Mouse (Mus musculus) layer of hippocampus, postnatal 10 days (tissue): ENCODE measurements around the gene Tcf25. TPM values are rescaled to one million over a fixed set of nuclear protein-coding genes. Genes with fewer than 3 reads are reported as not detected.
"Not testable (repeated sequence)": the region's sequence is repeated elsewhere in the genome, so short reads cannot be mapped to it uniquely, and the experiment has no call there.

Experiments
- DNase-seq, 2 experiments: peaks; one replicate each; pipeline ENCODE4 v3.0.0; 2021; ENCODE audit warnings: low spot score in 2 of 2
- total RNA-seq, 2 experiments: library from RNA; stranded (reverse); gene quantifications; 2 replicates each; pipeline ENCODE4 v1.2.3; 2021

Gene Tcf25
- total RNA-seq, 2 experiments from 2014 or later, result 439 to 445 TPM

DNA sequence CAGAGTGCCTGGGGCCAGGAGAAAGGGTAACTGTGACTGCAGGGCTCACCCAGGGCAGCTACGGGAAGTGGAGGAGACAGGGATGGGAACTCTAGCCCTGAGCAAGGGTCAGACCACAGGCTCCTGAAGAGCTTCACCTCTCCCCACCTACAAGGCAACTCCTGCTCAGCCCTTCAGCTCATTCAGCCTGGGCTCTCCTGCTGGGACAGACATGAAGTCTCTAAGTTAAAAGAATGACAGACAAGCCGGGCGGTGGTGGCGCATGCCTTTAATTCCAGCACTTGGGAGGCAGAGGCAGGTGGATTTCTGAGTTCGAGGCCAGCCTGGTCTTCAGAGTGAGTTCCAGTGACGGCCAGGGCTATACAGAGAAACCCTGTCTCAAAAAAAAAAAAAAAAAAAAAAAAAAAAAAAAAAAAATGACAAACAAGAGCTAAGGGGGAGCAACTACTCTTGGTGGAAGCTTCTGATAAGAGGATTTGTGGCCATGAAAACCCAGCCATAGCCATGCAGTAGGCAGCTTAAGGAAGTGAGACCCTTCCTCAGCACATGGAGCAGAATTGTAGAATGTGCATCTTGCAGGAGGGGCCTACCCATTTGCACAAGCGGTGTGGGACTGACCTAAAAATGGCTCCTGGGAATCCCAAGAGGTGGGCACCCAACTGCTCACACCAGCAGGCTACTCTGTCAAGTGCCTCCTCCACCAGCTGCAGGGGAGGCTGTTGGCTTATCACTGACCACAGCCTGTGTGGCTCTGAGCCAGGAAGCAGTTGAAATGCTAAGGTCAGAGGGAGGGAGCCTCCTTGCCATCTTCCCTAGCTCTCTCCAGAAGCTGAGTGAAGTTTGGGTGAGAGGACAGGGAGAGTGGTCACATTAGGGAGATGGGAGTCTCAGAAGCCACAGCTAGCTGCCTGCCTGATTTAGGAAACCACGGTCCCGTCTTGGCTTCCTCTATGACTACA, 35.3 kb downstream of the Tcf25 start:
- DNase-seq, result no peak

DNA sequence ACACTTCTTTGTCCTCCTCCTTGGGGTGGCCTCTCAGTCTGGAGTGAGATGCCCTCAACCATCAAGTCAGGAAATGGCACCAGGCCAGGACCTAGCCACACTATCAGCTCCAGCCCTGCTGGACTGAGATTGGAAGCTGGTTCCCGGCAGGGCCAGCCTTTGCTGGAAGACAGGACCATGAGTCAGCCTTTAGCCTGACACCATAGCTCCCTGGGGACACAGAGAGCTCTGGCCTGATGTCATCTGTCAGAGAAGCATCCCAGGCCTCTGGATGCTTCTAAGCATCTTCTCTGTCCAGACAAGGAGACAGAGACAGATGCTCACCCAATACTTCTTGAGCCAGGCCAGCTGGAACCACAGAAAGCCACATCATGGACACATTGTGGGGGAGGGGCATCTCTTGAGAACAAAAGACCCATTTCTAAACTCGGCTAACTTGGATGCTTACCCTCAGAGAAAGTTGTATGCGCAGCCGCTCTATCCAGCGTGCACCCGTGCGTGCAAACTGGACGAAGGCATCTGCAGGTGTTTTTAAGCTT, 36.6 kb downstream of the Tcf25 start:
- DNase-seq, result peak in 1 of 2 experiments; percentile 41

DNA sequence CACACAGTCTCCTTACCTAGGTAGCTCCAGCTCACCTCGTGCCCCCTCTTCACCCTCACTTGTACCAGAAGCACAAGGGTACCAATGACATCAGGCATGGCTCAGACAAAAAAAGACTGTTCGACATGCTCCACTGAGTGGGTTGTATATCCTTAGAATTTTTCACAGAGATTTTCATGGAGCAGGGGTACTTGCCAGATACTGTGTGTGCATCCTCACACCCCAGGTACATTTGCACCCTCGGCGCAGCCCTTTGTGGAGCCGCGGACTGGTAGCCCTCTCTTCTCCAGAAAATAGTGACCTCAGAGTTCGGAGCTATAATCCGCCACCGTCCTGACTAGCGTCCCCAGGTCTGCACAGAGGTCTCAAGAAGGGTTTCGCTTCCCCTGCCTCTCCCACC, 37.2 kb downstream of the Tcf25 start:
- DNase-seq, result no peak

DNA sequence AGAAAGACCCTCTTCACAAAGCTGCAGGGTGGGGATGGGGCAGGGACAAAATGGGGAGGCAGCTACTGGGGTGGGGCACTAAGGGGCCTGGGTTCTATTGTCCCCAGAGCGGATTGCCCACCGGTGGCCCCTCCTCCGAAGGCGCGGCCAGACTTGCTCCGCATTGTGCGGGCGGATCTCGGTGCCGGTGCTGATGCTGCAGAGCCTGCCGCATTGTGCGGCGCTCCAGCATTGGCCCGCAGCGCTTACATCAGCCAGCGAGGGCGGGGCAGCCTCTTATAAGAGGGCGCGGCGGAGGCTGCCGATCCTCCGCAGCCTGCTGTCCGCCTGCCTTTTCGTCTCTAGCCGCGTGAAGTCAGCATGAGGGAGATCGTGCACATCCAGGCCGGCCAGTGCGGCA, 37.7 kb downstream of the Tcf25 start, which contains the start of gene Tubb3:
Tubb3 (plus strand) TSS at position 179 of the 400 bp plus-strand sequence.
- DNase-seq, result peak; percentile 78 to 90

DNA sequence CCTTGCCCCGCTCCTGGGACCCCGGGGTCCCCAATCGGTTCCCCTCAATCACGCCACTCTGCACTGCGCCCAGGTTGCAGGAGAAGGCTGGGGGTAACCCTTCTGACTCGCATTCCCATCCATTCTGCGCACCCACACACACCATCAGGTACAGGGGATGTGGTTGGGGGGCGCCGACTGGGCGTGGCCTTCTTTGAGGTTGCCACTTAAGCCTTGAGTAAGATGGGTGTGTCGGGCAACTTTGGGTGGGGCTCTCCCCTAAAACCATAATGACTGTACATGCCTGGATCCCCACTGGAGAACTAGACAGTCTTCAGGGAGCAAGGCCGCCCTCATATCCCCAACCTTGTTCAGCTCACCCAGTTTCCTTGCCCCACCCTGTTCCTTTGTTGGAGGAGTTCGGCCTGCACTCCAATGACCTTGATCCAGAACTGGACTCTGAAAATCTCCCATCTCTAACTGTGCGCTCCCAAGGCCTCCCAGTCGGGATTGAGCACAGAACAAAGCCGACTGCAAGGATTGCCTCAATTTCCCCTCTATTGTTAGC, 38.3 kb downstream of the Tcf25 start:
- DNase-seq, result peak in 1 of 2 experiments; percentile 50

DNA sequence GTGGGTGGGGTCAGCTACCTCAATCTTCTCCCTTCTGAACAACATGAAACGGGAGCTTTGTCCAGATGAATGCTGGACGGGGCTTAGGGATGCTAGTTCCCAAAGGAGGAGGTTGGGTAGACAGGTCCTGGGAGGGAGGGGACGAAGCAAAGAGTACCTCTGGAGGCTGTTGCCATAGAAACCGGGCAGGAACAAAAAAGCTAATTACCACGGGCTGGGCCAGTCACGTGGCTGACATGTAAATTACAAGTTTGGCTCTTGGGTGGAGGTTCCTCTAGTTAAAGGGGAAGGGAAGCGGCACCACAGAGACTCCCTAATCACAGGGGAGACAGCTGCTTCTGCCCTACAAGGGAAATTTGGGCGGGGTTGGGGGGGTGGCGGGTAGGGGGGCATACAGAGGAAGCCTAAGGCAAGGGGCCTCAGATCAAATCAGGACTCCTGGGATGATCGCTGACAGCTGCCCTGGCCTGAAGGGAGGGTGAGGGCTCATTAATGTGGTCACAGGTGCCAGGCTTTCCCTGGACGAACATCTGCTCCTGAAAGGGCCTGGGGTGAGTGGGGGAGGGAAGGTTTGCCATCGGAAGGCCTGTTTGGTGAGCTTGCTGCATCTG, 39.1 kb downstream of the Tcf25 start:
- DNase-seq, result peak; percentile 58 to 67

DNA sequence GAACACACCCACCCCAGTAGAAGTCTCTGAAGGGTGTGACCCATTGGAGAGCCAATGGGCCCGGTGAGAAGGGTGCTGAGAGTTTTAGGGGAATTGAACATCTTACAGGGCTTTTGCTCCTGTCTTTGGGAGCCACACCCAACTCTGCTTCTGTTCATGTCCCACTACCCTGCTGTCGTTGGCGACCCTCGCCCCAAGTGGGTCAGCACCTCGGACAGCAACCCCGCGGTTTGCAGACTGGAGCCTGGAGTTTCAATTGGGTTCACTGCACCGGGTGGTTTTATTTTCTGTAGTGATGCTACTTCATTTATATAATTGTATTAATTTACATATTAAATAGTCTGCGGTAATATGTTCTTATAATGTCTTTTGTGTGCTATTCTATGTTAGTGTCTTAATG, 40.7 kb downstream of the Tcf25 start:
- no peak for DNase-seq

DNA sequence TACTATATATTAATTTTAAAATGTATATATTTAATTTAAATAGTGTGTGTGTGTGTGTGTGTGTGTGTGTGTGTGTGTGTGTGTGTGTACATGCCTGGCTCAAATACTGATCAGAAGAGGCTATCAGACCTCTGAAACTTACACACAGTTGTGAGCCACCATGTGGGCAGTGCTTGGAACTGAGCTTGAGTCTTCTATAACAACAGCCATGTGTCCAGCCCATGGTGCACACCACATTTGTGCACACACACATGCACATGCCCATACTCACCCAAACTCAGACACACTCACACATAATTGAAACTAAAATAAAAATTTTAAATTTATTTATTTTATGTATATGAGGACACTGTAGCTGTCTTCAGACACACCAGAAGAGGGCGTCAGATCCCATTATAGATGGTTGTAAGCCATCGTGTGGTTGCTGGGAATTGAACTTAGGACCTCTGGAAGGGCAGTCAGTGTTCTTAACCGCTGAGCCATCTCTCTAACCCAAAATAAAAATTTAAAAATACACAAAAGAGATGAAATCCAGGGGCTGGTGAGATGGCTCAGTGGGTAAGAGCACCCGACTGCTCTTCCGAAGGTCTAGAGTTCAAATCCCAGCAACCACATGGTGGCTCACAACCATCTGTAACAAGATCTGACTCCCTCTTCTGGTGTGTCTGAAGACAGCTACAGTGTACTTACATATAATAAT, 41.6 kb downstream of the Tcf25 start:
- DNase-seq, result not testable (repeated sequence)

DNA sequence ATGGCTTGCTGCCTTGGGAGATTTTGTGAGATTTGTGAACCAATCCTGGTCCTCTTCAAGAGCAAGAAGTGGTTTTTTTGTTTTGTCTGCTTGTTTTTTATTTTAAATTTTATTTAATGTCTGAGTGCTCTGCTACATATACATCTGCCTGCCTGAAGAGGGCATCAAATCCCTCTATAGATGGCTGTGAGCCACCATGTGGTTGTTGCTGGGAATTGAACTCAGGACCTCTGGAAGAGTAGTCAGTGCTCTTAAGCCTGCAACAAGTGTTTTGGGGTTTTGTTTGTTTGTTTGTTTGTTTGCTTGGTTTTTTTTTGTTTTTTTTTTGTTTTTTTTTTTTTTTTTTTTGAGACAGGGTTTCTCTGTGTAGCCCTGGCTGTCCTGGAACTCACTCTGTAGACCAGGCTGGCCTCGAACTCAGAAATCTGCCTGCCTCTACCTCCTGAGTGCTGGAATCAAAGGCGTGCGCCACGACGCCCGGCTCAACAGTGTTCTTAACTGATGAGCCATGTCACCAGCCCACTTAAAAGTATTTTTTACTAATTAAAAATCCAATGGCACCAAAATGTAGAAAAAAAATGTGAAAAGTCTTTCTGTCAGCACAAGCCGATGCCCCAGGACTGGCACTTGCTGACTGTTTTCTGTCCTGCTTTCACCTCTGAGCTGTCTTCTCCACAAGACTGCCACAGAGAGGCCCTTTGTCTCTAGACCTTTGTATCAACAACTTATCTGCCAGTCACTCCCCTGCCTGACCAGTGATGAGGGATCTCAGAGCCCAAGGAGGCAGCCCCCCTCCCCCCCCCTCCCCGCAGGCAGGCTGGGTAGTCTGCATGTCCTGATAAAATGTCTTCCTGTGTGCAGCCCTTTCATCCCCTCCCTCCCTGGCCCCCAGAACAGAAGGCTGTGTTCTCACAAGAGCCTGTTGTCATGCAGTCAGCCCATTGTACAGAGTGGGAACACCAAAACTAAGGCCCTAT, 42.7 kb downstream of the Tcf25 start:
- DNase-seq, result no peak

DNA sequence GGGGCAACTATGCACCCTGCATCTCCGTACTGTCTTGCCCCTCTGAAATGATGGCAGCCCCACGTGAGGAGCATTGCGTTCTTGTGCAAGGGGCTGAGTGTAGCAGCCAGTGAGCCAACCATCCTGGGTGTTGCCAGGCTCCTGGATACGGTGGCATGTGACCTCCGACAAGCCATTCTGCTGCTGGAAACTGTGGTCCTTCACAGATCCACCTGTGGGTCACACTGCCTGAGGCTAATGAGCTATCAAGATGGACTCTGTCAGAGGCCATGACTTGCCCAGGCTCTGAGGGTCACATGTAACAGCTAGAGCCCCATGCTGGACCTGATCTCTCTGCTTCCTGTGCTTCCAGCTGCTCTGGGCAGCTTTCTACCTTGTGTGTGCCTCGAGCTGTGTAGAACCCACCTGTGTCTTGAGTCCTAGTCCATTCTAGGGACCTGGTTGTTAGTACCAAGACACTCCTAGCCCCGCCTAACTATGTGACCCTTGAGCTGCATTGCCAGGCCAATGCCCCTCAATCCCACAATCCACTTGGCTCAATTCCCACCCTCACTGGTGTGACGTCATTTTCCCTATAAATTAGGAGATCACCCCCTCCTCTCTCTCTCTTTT, 43.5 kb downstream of the Tcf25 start:
- DNase-seq, result no peak

DNA sequence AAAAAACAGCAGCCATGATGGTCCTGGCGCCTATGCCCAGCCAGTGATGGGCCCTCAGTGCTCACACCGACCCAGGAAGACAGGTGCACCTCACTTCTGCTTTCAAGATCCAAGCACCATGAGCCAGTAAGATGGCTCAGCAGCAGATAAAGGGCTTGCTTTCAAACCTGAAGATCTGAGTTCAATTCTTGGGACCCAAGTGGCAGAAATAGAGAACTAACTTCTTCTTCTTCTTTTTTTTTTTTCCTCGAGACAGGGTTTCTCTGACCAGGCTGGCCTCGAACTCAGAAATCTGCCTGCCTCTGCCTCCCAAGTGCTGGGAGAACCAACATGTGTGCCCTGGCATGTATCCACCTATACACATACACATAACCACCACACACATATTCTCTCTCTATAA, 46.2 kb downstream of the Tcf25 start:
- DNase-seq, result no peak

DNA sequence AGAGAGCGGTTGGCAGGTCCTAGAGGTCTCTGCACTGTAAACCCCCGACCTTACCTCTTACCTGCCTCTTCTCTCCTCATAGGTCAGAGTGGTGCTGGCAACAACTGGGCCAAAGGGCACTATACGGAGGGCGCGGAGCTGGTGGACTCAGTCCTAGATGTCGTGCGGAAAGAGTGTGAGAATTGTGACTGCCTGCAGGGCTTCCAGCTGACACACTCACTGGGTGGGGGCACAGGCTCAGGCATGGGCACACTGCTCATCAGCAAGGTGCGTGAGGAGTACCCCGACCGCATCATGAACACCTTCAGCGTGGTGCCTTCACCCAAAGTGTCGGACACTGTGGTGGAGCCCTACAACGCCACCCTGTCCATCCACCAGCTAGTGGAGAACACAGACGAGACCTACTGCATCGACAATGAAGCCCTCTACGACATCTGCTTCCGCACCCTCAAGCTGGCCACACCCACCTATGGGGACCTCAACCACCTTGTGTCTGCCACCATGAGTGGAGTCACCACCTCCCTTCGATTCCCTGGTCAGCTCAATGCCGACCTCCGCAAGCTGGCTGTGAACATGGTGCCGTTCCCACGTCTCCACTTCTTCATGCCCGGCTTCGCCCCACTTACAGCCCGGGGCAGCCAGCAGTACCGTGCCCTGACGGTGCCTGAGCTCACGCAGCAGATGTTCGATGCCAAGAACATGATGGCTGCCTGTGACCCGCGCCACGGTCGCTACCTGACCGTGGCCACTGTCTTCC, 47.1 kb downstream of the Tcf25 start:
- no peak for DNase-seq

DNA sequence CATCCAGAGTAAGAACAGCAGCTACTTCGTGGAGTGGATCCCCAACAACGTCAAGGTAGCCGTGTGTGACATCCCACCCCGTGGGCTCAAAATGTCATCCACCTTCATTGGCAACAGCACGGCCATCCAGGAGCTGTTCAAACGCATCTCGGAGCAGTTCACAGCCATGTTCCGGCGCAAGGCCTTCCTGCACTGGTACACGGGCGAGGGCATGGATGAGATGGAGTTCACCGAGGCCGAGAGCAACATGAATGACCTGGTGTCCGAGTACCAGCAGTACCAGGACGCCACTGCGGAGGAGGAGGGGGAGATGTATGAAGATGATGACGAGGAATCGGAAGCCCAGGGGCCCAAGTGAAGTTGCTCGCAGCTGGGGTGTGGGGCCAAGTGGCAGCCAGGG, 47.8 kb downstream of the Tcf25 start:
- DNase-seq, result no peak

DNA sequence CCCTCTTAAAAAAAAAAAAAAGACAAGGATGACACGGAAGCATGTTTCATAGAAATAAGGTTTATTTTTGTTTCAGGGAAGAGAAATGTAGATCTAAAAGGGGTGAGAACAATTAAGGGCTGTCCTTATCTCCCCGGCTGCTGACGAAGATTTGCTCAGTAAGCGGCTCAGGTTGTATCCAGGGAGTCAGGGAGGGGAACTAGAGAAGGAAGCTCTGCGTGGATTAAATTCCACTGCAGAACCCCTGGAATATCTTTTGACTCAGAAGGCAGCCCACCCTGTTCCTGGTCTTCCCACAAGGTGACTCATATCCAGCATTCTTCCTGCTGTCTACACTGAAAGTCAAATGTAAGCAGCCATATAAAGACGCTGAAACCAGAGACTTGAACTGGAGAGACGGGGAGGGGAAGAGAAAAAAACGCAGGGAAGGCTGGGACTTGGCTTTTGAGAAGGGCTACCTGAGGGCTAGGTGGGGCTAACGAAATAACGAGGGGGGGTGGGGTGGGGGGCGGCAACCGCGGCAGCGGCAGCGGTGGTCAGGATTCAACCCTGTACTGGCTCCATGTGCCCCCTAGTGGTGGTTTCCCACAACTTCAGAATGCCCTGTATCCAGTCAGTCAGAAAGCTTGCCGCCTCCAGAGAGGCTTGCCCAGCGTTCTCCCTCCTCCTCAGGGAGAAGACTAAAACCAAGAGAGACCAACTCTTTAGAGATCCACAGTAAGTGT, 48.7 kb downstream of the Tcf25 start:
- peak; percentile 77 to 81 for DNase-seq

DNA sequence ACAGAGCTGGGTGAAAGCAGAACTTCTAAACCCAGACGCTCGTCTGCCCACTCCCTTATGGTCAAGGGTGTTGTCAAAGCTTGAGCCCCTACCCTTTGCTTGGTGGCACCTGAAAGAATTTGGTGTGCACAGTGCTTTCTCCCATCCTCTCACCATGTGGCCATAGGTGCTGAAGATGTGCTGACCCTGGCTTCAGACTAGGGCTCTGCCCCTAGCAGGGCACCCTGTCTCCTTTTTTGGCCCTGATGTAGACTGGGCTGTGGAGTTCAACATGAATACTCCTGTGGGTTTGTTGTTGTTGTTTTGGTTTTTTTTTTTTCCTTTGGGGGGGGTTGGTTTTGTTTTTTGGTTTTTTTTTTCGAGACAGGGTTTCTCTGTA, 49.2 kb downstream of the Tcf25 start:
- no peak for DNase-seq

DNA sequence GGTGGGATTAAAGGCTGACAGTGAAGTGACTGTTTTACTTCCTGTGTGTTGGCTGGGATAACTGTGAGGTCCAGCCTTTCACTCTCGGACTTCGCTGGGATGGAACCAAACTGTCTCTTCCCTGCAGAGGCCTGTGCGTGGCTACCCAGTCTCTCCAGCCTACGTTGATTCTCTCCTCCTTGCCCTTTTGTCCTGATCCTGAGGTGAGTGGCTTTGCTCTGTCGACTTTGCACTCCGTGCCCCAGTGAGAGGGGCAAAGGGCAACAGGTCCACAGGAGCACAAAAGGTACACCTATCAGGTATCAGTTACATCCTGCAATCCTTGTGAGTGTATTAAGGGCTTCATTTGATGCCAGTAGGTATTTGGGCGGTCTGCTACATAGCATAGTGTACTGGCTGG, 49.9 kb downstream of the Tcf25 start, which contains the start of gene Def8:
Def8 (plus strand) TSS at position 87 of the 400 bp plus-strand sequence.
- no peak for DNase-seq

DNA sequence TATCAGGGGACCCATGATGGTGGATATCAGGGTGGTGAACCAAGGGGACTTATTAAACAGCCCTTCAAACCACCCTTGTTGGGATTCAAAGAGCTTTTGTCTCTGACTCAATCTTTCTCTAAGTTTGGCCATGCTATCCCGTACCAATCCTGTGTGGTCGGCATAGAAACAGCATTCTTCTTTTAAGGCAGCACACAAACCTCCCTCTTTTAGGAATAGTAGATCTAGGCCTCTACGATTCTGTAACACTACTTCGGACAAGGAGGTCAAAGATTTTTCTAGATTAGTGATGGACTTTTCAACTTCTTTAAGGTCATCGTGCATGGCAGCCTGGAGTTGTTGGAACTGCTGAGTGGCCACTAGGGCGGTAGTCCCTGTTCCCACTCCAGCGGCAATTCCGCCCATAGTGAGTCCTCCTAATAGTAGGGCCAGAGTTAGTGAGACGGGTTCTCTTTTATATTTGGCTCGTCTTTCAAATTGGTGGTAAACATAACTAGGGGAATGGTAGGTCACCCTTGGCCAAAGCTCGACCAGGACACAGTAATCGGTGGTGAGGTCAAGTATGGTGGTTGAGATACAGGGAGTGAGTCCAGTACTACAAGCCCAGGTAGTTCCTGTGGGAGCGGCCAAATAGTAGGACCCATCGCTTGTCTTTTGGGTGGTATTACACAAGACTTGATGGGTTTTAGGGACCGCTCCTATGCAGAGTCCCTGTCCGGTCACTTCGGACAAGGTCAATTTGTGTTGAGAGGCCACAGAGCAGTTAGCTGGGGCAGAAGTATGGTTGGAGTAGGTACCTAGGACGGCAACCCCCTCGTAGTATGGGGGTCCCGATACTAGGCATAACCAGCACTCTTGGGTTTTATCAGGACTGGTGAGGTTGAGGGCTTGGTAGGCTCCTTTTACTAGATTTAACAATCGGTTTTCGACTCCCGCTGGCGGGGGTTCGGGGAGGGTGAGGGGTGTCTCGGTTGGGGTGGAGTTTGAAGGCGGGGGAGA, 53.3 kb downstream of the Tcf25 start:
- no peak for DNase-seq
